In genomic region chr17:81064279-81064978, GRCm38 (mm10) we compare ENCODE assay signal across 8 mouse cellular contexts. TPM values are rescaled to one million over a fixed set of nuclear protein-coding genes. Genes with fewer than 3 reads are reported as not detected.
DNase-seq lines count a peak whose midpoint lies in the region; ATAC-seq and TF ChIP-seq lines count a peak whose summit lies in the region.

No protein-coding gene starts in this region.

- no peaks in the 10 kb centered on the region for H3K9me3 ChIP-seq in liver, embryonic 16.5 days (replicated peaks; ENCODE audit: control insufficient read depth, low read length)
- no peaks in the 10 kb centered on the region for H3K9me3 ChIP-seq in neural tube, embryonic 15.5 days (replicated peaks)

- intact Hi-C loops in gastrocnemius, postnatal 36 days (cut with DNase I), result no loop called here

- H3K4me2 ChIP-seq in liver, embryonic 16.5 days (ENCODE audit: low read depth, low read length), result peak overlapping the region; percentile 64
- H3K4me2 ChIP-seq in neural tube, embryonic 15.5 days, result peak overlapping the region; percentile 73

- peak; percentile 73 for DNase-seq in 3T3-L1 (ENCODE audit: low read depth, low spot score)
- peak; percentile 20 for DNase-seq in cerebellum, adult 8-10 months
- peak; percentile 36 to 52 for DNase-seq in frontal cortex, postnatal 36 days (ENCODE audit: low spot score in 2 of 2)
- DNase-seq in kidney, adult 8-10 months, result peak; percentile 19 to 31
- no peak for DNase-seq in gastrocnemius, postnatal 36 days

- peak overlapping the region; percentile 95 for H3K9ac ChIP-seq in liver, embryonic 16.5 days (ENCODE audit: low read depth, low read length)
- H3K9ac ChIP-seq in neural tube, embryonic 15.5 days (replicated peaks), result peak overlapping the region; percentile 96

- H3K27ac ChIP-seq in liver, embryonic 16.5 days (ENCODE audit: low read length), result peak overlapping the region; percentile 75
- H3K27ac ChIP-seq in neural tube, embryonic 15.5 days (replicated peaks), result peak overlapping the region; percentile 79

- no peaks in the 10 kb centered on the region for H3K27me3 ChIP-seq in C2C12 (ENCODE audit: control insufficient read depth, insufficient read depth, insufficient read length)
- no peaks in the 10 kb centered on the region; the same call in 1 of the 2 replicates for H3K27me3 ChIP-seq in liver, embryonic 16.5 days (ENCODE audit: control insufficient read depth, insufficient read depth, low read depth, low read length)
- no peaks in the 10 kb centered on the region for H3K27me3 ChIP-seq in neural tube, embryonic 15.5 days (replicated peaks)

- no peak for TF ChIP-seq CTCF in C2C12 (IDR thresholded peaks at IDR 0.05; ENCODE audit: control insufficient read depth, insufficient read depth, insufficient read length)

- peaks cover 13% of the 10 kb centered on the region for H3K4me1 ChIP-seq in liver, embryonic 16.5 days (ENCODE audit: control insufficient read depth, low read depth, low read length)
- peaks cover 7% of the 10 kb centered on the region for H3K4me1 ChIP-seq in neural tube, embryonic 15.5 days

- no peaks in the 10 kb centered on the region for H3K36me3 ChIP-seq in C2C12 (ENCODE audit: control insufficient read depth, insufficient read depth)
- peaks cover 4% of the 10 kb centered on the region for H3K36me3 ChIP-seq in liver, embryonic 16.5 days (ENCODE audit: control insufficient read depth, insufficient read depth)
- no peaks in the 10 kb centered on the region for H3K36me3 ChIP-seq in neural tube, embryonic 15.5 days

- ATAC-seq in liver, embryonic 16.5 days (ENCODE audit: low read depth), result peak; percentile 69
- ATAC-seq in neural tube, embryonic 15.5 days (ENCODE audit: low FRiP score), result peak; percentile 80

- no peaks in the 10 kb centered on the region for H3K79me3 ChIP-seq in C2C12 (ENCODE audit: low read depth)

- H3K79me2 ChIP-seq in C2C12 (ENCODE audit: control insufficient read depth, insufficient read depth), result peaks cover 8% of the 10 kb centered on the region

- peak overlapping the region; percentile 98 for H3ac ChIP-seq in C2C12 (ENCODE audit: control insufficient read depth, insufficient read length, low read depth)

- peak overlapping the region; percentile 69 for H3K4me3 ChIP-seq in C2C12 (ENCODE audit: insufficient read depth, poor library complexity, severe bottlenecking)
- peak overlapping the region; percentile 94 for H3K4me3 ChIP-seq in liver, embryonic 16.5 days (ENCODE audit: low read depth, low read length)
- peak overlapping the region; percentile 92 for H3K4me3 ChIP-seq in neural tube, embryonic 15.5 days (replicated peaks)

- 7% methylated on average over 28 of the region's 28 CpGs for WGBS in liver, embryonic 16.5 days (ENCODE audit: insufficient replicate concordance)
- WGBS in neural tube, embryonic 15.5 days, result 16% methylated on average over 28 of the region's 28 CpGs

TF ChIP-seq in C2C12, 6 proteins besides CTCF, POLR2A, EP300 and RAD21:
- TF ChIP-seq CEBPB (IDR thresholded peaks at IDR 0.05; ENCODE audit: low read depth), result no peak
- peak; percentile 24 for TF ChIP-seq MAX (IDR thresholded peaks at IDR 0.05)

RNA-seq across cellular contexts. Expression of gene Thumpd2, which starts 0.5 kb away (rescaled TPM):
- 3.1 TPM for polyA plus RNA-seq in C2C12 (2012; fragmentation: generic; extraction: Trizol)
- 5.9 and 6.1 TPM in 2 replicates for polyA plus RNA-seq in liver, embryonic 16.5 days (2015; fragmentation: Nextera tagmentation; extraction: Ambion mirVana)
- polyA plus RNA-seq in neural tube, embryonic 15.5 days (2015; fragmentation: Nextera tagmentation; extraction: Ambion mirVana), result 7.5 and 10.8 TPM in 2 replicates
- total RNA-seq in gastrocnemius, postnatal 36 days (2021), result 1 to 10 TPM; 2.4 to 3.0 TPM

Comparison
In these comparisons a context has a peak if more than half of its experiments do, and no peak if none do; other contexts are left out.
1. DNase-seq: peak in 3T3-L1 (single experiment), cerebellum, adult 8-10 months (single experiment), frontal cortex, postnatal 36 days (2 of 2) and kidney, adult 8-10 months (2 of 2); none in gastrocnemius, postnatal 36 days (0 of 2).
2. Peak in every context shown above with its lines, with median percentiles within 50 percentile points of each other: H3K4me3 ChIP-seq.